Mouse (Mus musculus) left cerebral cortex, adult 2 months (tissue): ENCODE measurements at regions not wholly inside any gene's neighbourhood (a gene's known extent, or its start where the extent isn't known, plus 50 kb on each side); places are given as distances from the start of the nearest gene placed in this dataset.
"Not testable (repeated sequence)": the region's sequence is repeated elsewhere in the genome, so short reads cannot be mapped to it uniquely, and the experiment has no call there.

Experiments used
- DNase-seq, 2 experiments: peaks; one replicate each; pipeline ENCODE4 v3.0.0; 2021 to 2022; ENCODE audit warnings: low spot score in 2 of 2, mixed read lengths in 1 of 2; ENCODE audit errors: extremely low spot score in 1 of 2
- H3K27ac ChIP-seq: fragments of 200-600 bp; 2 replicates; pipeline ENCODE4 v1.8.1; 2022
- H3K4me3 ChIP-seq: fragments of 200-600 bp; 2 replicates; pipeline ENCODE4 v1.8.1; 2022
- CTCF ChIP-seq: fragments of 200-600 bp; IDR thresholded peaks from 2 replicates; pipeline ENCODE4 v1.8.1; 2022; ENCODE audit warnings: antibody characterized with exemption, mild to moderate bottlenecking, moderate library complexity
- intact Hi-C: fragments of 180-260 bp; cut with DNase I; formaldehyde crosslinking; loops from one replicate; pipeline ENCODE4 v1.15.1; 2025

DNA sequence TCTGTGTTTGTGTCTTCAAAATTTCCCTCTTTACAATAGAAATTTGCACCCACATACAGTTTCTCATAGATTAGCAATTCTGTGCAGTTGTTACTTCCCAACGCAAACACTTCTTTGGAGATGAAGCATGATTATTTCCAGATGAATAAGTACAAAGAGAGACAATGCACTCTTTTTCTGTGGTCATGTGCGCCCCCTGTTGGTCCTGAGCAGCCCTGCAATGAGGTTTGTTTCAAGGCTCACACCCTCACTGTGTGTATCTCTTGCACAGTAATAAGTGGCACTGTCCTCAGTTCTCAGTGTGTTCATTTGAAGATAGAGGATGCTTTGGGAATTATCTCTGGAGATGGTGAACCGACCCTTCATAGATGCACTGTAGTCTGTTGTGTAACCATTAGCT is 368.1 kb downstream of the Adam6a start:
- no peak overlapping the region for H3K27ac ChIP-seq
- H3K4me3 ChIP-seq: no peak overlapping the region
- intact Hi-C loops: no loop called here
- no peak for DNase-seq
- no peak; the same call in 1 of the 2 replicates for TF ChIP-seq CTCF

DNA sequence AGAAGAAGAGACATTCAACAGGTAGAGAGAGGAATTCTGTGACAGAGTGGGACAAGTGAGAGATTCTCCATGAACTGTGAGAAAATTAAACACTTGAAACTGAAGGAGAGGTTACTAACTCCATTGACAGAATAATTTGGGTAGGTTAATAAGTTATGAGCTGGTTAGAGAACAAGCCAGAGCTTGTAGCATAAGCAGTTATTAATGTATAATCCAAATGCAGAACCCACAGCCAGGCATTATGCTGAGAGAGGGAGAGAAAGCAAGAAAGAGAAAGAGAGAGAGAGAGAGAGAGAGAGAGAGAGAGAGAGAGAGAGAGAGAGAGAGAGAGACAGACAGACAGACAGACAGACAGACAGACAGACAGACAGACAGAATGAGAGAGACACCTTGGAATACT is 397.0 kb downstream of the Adam6a start:
- intact Hi-C loops: loop anchor here (5.0 kb wide), 1 partner anchor 72 kb away; no protein-coding TSS in a partner anchor

DNA sequence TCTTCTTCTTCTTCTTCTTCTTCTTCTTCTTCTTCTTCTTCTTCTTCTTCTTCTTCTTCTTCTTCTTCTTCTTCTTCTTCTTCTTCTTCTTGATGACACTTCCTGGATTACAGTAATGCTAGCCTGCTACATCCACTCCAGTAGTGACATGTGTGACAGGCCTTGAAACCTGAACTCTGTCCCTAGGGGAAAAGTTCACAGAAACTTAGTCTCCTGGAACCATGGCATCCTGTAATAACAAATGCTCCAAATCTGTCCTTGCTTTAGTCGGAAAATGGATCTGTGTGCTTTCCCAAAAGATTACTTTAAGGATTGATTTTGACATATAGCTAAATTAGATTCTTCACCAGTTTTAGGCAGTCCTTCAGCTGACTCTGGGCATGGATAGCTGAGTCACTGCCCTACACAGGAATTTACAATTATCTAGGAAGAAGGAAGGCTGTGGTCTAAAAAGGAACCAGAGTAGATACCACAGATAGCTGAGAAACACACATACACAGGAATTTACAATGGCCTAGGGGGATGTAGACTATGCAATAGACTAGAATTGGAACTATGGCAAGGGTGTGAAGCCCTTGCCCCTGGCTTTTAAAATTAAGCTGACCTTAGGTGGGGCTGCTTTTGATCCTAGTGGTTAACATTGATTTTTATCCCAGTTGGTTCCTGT is 400.1 kb downstream of the Adam6a start:
- not testable (repeated sequence) for DNase-seq, H3K27ac ChIP-seq, H3K4me3 ChIP-seq
- intact Hi-C loops: loop anchor here (5.0 kb wide), 1 partner anchor 69 kb away; no protein-coding TSS in a partner anchor

More for the DNA sequence above, 397.0 kb downstream of the Adam6a start:
- no peak overlapping the region for H3K27ac ChIP-seq
- DNase-seq: no peak
- no peak for TF ChIP-seq CTCF
- no peak overlapping the region for H3K4me3 ChIP-seq

DNA sequence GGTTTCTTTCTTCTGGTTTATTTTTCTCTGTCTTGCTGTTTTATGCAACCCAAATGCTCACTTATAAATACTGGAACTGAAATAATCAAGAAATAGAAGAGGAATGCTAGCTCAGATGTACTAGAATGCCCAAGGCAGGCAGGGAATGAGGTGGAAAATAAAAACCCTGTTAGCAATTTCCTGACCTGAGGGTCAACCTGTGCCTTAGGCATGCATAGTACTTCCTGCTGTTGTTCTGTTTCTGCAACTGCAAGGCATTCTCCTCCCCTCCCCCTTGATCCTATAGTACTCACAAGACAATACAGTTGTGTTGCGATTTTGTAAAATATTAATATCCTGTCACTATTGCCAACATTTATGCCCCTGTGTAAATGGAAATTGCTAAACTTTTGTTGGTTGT is 402.1 kb downstream of the Adam6a start:
- DNase-seq, H3K4me3 ChIP-seq, H3K27ac ChIP-seq, intact Hi-C loops: not testable (repeated sequence)

DNA sequence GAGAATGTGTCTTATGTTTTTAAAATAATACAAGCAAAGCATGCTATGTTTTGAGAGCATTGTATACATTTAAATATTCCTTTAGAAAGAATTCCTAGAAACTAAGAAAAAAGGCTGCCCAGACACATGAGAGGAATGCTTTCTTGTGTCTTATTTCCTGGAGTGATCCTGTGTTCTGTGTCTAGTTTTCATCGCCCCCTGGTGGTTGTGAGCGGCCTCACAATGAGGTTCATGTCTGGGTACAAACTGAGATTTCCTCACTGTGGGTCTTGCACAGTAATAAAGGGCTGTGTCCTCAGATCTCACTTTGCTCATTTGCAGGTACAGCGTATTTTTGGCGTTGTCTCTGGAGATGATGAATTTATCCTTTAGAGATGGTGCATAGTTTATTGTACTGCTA is 404.3 kb downstream of the Adam6a start:
- intact Hi-C loops, DNase-seq, H3K4me3 ChIP-seq, H3K27ac ChIP-seq: not testable (repeated sequence)
- peak; percentile 25 for TF ChIP-seq CTCF

DNA sequence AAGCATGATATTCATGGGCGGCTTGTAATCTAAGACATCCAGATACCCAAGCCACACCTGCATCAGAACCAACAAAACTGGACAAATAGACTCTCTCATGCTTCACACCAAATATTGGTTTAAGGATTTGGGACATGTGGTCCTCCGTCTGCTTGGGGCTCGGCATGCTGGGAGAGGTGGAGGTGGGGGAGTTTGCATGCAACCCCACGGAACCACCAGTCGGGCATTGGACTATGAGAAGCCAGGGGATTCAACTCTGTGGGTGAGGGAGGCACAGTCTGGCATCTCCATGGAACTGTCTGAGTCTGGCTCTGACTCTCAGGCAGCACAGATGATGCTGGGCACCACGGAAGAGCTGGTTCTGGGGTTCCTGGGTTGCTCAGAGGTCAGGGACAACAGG is 430.6 kb downstream of the Adam6a start:
- intact Hi-C loops: no loop called here
- TF ChIP-seq CTCF: no peak
- Histone ChIP-seq H3K4me3 (no peak overlapping the region), H3K27ac (no peak overlapping the region)
- DNase-seq: no peak

DNA sequence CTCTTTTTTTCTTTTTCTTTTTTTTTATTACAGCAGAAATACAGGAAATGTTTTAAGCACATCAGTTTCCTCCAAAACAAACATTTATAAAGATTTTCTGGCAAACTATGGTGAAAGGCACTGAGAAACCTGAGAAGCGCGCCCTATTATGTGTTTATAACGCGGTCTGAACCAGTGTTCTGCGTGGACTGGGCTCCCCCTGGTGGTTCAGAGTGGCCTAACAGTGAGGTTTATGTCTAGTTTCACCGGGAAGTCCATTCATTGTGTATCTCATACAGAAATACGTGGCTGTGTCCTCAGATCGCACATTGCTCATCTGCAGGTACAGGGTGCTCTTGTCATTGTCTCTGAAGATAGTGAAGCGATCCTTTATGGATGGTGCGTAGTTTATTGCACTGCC is 437.9 kb downstream of the Adam6a start:
- not testable (repeated sequence) for H3K27ac ChIP-seq, H3K4me3 ChIP-seq
- TF ChIP-seq CTCF: peak; percentile 74
- intact Hi-C loops: loop anchor here (2.0 kb wide), 1 partner anchor 759 kb away; no protein-coding TSS in a partner anchor
- peak; percentile 64 to 82 for DNase-seq

DNA sequence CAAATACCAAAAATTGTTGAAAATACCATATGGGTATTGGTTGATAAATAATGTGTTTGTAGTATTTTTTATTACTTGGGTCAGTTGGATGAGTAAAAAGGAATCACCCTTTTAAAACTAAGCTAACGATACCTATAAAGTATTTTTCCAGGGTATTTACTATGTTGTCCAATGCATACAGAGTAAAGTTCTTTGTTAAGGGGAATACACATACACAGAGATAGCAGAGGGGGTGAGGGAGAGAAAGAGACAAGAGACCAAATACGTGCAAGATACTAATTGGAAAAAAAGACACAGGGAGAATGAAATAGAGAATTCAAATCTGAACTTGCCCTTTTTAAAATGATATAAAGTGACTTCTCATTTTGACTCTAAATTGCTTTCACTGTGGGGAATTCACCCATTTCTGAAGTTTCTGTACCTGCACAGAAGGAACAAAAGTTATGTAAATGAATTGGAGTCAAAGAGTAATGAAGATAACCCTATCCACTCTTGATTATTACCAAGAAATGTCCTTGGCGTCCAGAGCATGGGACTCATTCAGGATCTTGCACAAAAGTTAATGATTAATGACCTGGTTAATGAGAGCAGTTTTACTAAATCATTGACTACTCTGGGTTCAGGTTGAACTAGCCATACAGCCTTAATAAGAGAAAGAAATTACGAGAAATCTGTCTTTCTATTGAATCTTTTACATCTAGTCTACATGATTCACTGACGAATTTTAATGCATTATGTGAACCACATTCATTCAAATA is 443.7 kb downstream of the Adam6a start:
- no peak overlapping the region for H3K4me3 ChIP-seq
- H3K27ac ChIP-seq: no peak overlapping the region
- DNase-seq: no peak
- intact Hi-C loops: no loop called here
- no peak for TF ChIP-seq CTCF

DNA sequence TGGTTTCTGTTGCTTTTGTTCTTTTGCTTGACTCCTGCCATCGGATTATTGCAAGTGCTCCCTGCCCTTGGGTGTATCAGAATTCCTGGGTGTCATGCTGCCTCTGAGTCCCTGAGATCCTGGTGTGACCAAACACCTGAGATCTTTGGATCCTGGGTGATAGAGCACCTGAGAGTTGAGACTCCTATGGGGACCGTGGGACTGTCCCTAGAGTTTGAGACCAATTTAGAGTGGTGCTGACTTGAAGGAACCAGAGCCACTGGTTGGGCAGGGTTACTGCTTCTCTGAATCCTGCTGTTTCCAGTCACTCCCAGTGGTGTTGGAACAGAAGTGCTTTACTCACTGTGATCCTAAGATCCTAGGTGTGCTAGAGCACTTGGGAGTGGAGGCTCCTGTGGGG is 448.7 kb downstream of the Adam6a start:
- intact Hi-C loops: loop anchor here (2.0 to 10.0 kb wide), 2 partner anchors 62 to 132 kb away; no protein-coding TSS in a partner anchor
- H3K27ac ChIP-seq: no peak overlapping the region
- no peak for DNase-seq
- TF ChIP-seq CTCF: no peak
- H3K4me3 ChIP-seq: no peak overlapping the region

DNA sequence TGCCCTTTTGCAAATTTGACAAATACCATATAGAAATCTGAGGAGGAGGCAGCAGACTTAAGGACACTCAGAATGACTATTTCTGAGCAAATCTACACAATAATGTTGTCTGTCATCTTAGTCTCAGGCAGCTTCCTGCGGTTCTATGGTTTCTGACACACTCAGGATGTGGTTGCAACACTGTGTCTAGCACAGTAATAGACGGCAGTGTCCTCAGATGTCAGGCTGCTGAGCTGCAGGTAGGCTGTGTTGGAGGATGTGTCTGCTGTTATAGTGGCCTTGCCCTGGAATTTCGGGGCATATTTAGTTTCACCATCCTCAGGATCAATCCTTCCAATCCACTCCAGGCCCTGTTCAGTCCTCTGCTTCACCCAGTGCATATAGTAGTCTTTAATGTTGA is 450.6 kb downstream of the Adam6a start:
- not testable (repeated sequence) for H3K4me3 ChIP-seq, DNase-seq, H3K27ac ChIP-seq
- intact Hi-C loops: loop anchor here (10.0 kb wide), 1 partner anchor 131 kb away; no protein-coding TSS in a partner anchor

DNA sequence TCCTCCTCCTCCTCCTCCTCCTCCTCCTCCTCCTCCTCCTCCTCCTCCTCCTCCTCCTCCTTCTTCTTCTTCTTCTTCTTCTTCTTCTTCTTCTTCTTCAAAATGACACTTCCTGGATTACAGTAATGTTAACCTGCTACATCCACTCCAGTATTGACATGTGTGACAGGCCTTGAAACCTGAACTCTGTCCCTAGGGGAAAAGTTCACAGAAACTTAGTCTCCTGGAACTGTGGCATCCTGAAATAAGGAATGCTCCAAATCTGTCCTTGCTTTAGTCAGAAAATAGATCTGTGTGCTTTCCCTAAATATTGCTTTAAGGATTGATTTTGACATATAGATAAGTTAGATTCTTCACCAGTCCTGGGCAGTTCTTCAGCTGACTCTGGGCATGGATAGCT is 464.8 kb downstream of the Adam6a start:
- H3K4me3 ChIP-seq, DNase-seq, H3K27ac ChIP-seq, intact Hi-C loops: not testable (repeated sequence)

DNA sequence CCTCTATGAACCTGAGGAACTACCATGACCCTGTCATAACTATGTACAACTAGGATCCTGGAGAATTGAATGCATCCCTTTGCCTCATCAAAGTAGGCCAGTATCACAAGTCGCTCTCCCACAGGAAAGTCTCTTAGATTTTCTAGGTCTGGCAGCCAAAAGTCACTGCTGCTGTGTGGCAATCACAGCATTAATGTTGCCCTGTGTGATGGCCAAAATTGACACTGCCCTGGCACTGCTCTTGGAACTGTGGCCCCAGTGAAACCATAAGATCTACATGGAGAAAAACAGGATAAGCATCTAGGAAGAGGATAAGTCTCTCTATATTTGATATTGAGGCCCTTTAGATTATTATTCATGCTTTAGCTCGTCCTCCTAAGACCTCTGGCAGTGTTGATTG is 465.7 kb downstream of the Adam6a start:
- Histone ChIP-seq H3K27ac (no peak overlapping the region), H3K4me3 (no peak overlapping the region)
- no peak for TF ChIP-seq CTCF
- DNase-seq: no peak
- intact Hi-C loops: no loop called here
